Mouse (Mus musculus) heart, embryonic 10.5 days (tissue): ENCODE results near the gene Abcb7. TPM values are rescaled to one million over a fixed set of nuclear protein-coding genes. Genes with fewer than 3 reads are reported as not detected.

Source experiments
- DNase-seq: peaks from one replicate; pipeline ENCODE4 v3.0.0-alpha.2; 2017; ENCODE audit warnings: low spot score
- H3K27ac ChIP-seq: fragments of 300-500 bp; sonication (generic); 2 replicates; pipeline ENCODE4 v1.5.1; 2016; ENCODE audit warnings: mild to moderate bottlenecking
- H3K27me3 ChIP-seq: fragments of 300-500 bp; sonication (generic); 2 replicates; pipeline ENCODE4 v1.6.1; 2016; ENCODE audit warnings: mild to moderate bottlenecking; ENCODE audit not compliant: poor library complexity, insufficient read depth, severe bottlenecking
- H3K36me3 ChIP-seq: fragments of 300-500 bp; sonication (generic); 2 replicates; pipeline ENCODE4 v1.6.1; 2016; ENCODE audit warnings: mild to moderate bottlenecking, moderate library complexity
- H3K4me1 ChIP-seq: fragments of 300-500 bp; sonication (generic); 2 replicates; pipeline ENCODE4 v1.6.1; 2016; ENCODE audit warnings: mild to moderate bottlenecking
- H3K4me3 ChIP-seq: fragments of 300-500 bp; sonication (generic); 2 replicates; pipeline ENCODE4 v1.5.1; 2016; ENCODE audit warnings: mild to moderate bottlenecking, moderate library complexity
- H3K9me3 ChIP-seq: fragments of 300-500 bp; sonication (generic); 2 replicates; pipeline ENCODE4 v1.6.1; 2016; ENCODE audit warnings: mild to moderate bottlenecking, moderate library complexity
- WGBS: fragments of 180-500 bp; shearing (Covaris S2); methylation state at CpG from one replicate; pipeline ENCODE4 v1.1.7; 2016; 5-methylcytosine and 5-hydroxymethylcytosine counted together
- polyA plus RNA-seq: library from polyadenylated mRNA; unstranded; fragments of >200 nt; fragmentation: Nextera tagmentation; extraction: Ambion mirVana; gene quantifications from 2 replicates; pipeline ENCODE4 v1.2.1, GENCODE M21; 2016

The Abcb7 gene
- polyA plus RNA-seq, 1 experiment from 2014 or later: 10.5 TPM

GRCm38 (mm10) chrX:104291721-104292120 lies 121.9 kb downstream of the Abcb7 start:
- no peak overlapping the region for H3K27ac ChIP-seq
- H3K4me3 ChIP-seq: no peak overlapping the region
- no peaks in the 10 kb centered on the region for H3K27me3 ChIP-seq
- H3K4me1 ChIP-seq: no peaks in the 10 kb centered on the region
- no peaks in the 10 kb centered on the region for H3K9me3 ChIP-seq
- DNase-seq: no peak
- 0 out of 2 replicates have a peak, but pooled peaks cover 3% of the 10 kb centered on the region for H3K36me3 ChIP-seq

GRCm38 (mm10) chrX:104279828-104280227 lies 133.8 kb downstream of the Abcb7 start:
- H3K36me3 ChIP-seq: no peaks in the 10 kb centered on the region
- H3K4me1 ChIP-seq: no peaks in the 10 kb centered on the region
- DNase-seq: no peak
- H3K9me3 ChIP-seq: no peaks in the 10 kb centered on the region
- no peak overlapping the region for H3K27ac ChIP-seq
- 91% methylated on average over 1 of the region's 1 CpGs for WGBS
- no peaks in the 10 kb centered on the region for H3K27me3 ChIP-seq
- no peak overlapping the region for H3K4me3 ChIP-seq

GRCm38 (mm10) chrX:104264371-104264770 lies 149.3 kb downstream of the Abcb7 start:
- no peaks in the 10 kb centered on the region for H3K9me3 ChIP-seq
- 68% methylated on average over 2 of the region's 2 CpGs for WGBS
- H3K27ac ChIP-seq: no peak overlapping the region
- H3K27me3 ChIP-seq: no peaks in the 10 kb centered on the region
- H3K36me3 ChIP-seq: no peaks in the 10 kb centered on the region
- no peaks in the 10 kb centered on the region for H3K4me1 ChIP-seq
- DNase-seq: no peak
- H3K4me3 ChIP-seq: no peak overlapping the region

- Histone ChIP-seq H3K36me3 (no peaks in the 10 kb centered on the region), H3K4me1 (no peaks in the 10 kb centered on the region), H3K27ac (no peak overlapping the region), H3K9me3 (no peaks in the 10 kb centered on the region), H3K4me3 (no peak overlapping the region), H3K27me3 (no peaks in the 10 kb centered on the region)
- 66% methylated on average over 1 of the region's 1 CpGs for WGBS
- DNase-seq: no peak
Measured at GRCm38 (mm10) chrX:104262468-104262867, 151.2 kb downstream of the Abcb7 start.

GRCm38 (mm10) chrX:104256561-104256960 lies 157.1 kb downstream of the Abcb7 start:
- DNase-seq: no peak
- H3K36me3 ChIP-seq: no peaks in the 10 kb centered on the region
- WGBS: 56% methylated on average over 1 of the region's 1 CpGs
- no peak overlapping the region for H3K4me3 ChIP-seq
- no peaks in the 10 kb centered on the region for H3K4me1 ChIP-seq
- no peak overlapping the region for H3K27ac ChIP-seq
- no peaks in the 10 kb centered on the region for H3K27me3 ChIP-seq
- no peaks in the 10 kb centered on the region for H3K9me3 ChIP-seq

Other genes with a start within 250 kb of the Abcb7 start
- gene Nexmif, start 212.7 kb downstream of the Abcb7 start, polyA plus RNA-seq: 0.64 and 0.67 TPM in 2 replicates
- 1.8 and 2.7 TPM in 2 replicates for gene Uprt, start 69.0 kb upstream of the Abcb7 start, polyA plus RNA-seq